Mouse (Mus musculus) erythroblast, embryonic 14.5 days (primary cell): Measurements from ENCODE around the gene Gm7534. TPM values are rescaled to one million over a fixed set of nuclear protein-coding genes. Genes with fewer than 3 reads are reported as not detected.
A peak's percentile ranks its signal among the peaks of the same experiment; 100 is the strongest.

Experiments used
- H3K27me3 ChIP-seq: 2 replicates; pipeline ENCODE4 v1.6.1; 2012; ENCODE audit warnings: inconsistent platforms; ENCODE audit not compliant: control insufficient read depth
- H3K36me3 ChIP-seq: 2 replicates; pipeline ENCODE4 v1.6.1; 2012; ENCODE audit warnings: mild to moderate bottlenecking, inconsistent platforms; ENCODE audit not compliant: control insufficient read depth
- H3K4me1 ChIP-seq: 2 replicates; pipeline ENCODE4 v1.6.1; 2012; ENCODE audit warnings: inconsistent platforms; ENCODE audit not compliant: control insufficient read depth
- H3K4me3 ChIP-seq: replicated peaks from 2 replicates; pipeline ENCODE3; 2012; ENCODE audit warnings: moderate library complexity, mild to moderate bottlenecking, inconsistent platforms
- H3K9me3 ChIP-seq: 2 replicates; pipeline ENCODE4 v1.6.1; 2012; ENCODE audit warnings: low read length, inconsistent platforms, mixed read lengths; ENCODE audit not compliant: control insufficient read depth
- GATA1 ChIP-seq: IDR thresholded peaks from 2 replicates; pipeline ENCODE4 v1.6.1; 2012; ENCODE audit warnings: low read length, inconsistent platforms, mixed read lengths
- TAL1 ChIP-seq: IDR thresholded peaks from 3 replicates; pipeline ENCODE4 v1.6.1; 2012; ENCODE audit warnings: low read length, inconsistent platforms, mixed read lengths
- polyA plus RNA-seq: library from polyadenylated mRNA; stranded (reverse); fragments of >175 nt; gene quantifications from 2 replicates; pipeline ENCODE4 v1.2.3, GENCODE M21; 2012

Gm7534 gene
- polyA plus RNA-seq: not detected in 2 replicates

- H3K36me3 ChIP-seq: no peaks in the 10 kb centered on the region
- no peaks in the 10 kb centered on the region for H3K4me1 ChIP-seq
- no peaks in the 10 kb centered on the region for H3K27me3 ChIP-seq
- H3K4me3 ChIP-seq: no peak within 1 kb of the TSS
- no peaks in the 10 kb centered on the region for H3K9me3 ChIP-seq
- no peak for TF ChIP-seq GATA1
- TF ChIP-seq TAL1: no peak
These were observed at the start of gene Gm7534 for GRCm38 (mm10) chr4:134202904-134203303. TSS of gene Gm7534 (minus strand) at chr4:134203004.

GRCm38 (mm10) chr4:134252131-134252910, 49.5 kb upstream of the Gm7534 start:
- Histone ChIP-seq H3K4me1 (peaks cover 25% of the 10 kb centered on the region), H3K27me3 (peaks cover 88% of the 10 kb centered on the region), H3K36me3 (no peaks in the 10 kb centered on the region), H3K4me3 (no peak overlapping the region), H3K9me3 (peaks cover 3% of the 10 kb centered on the region; the same call in 1 of the 2 replicates)
- TF ChIP-seq TAL1 (no peak), GATA1 (no peak)

- H3K4me1 ChIP-seq: peaks cover 25% of the 10 kb centered on the region
- peaks cover 97% of the 10 kb centered on the region for H3K27me3 ChIP-seq
- TF ChIP-seq GATA1: no peak
- TF ChIP-seq TAL1: no peak
- no peak overlapping the region for H3K4me3 ChIP-seq
- H3K36me3 ChIP-seq: no peaks in the 10 kb centered on the region
- H3K9me3 ChIP-seq: peaks cover 3% of the 10 kb centered on the region; the same call in 1 of the 2 replicates
These were observed 48.7 kb upstream of the Gm7534 start for GRCm38 (mm10) chr4:134251241-134252130.

GRCm38 (mm10) chr4:134250930-134251240, 48.1 kb upstream of the Gm7534 start:
- H3K4me3 ChIP-seq: no peak overlapping the region
- peaks cover 3% of the 10 kb centered on the region; the same call in 1 of the 2 replicates for H3K9me3 ChIP-seq
- peaks cover 96% of the 10 kb centered on the region for H3K27me3 ChIP-seq
- H3K36me3 ChIP-seq: no peaks in the 10 kb centered on the region
- peaks cover 26% of the 10 kb centered on the region for H3K4me1 ChIP-seq
- no peak for TF ChIP-seq TAL1
- no peak for TF ChIP-seq GATA1

GRCm38 (mm10) chr4:134250116-134250929, 47.5 kb upstream of the Gm7534 start:
- H3K36me3 ChIP-seq: no peaks in the 10 kb centered on the region
- H3K4me1 ChIP-seq: peaks cover 32% of the 10 kb centered on the region
- H3K27me3 ChIP-seq: peaks cover 93% of the 10 kb centered on the region
- H3K4me3 ChIP-seq: no peak overlapping the region
- TF ChIP-seq TAL1 (no peak), GATA1 (no peak)
- peaks cover 3% of the 10 kb centered on the region; the same call in 1 of the 2 replicates for H3K9me3 ChIP-seq

- Histone ChIP-seq H3K36me3 (no peaks in the 10 kb centered on the region), H3K9me3 (peaks cover 3% of the 10 kb centered on the region; the same call in 1 of the 2 replicates), H3K27me3 (peaks cover 87% of the 10 kb centered on the region), H3K4me1 (peaks cover 38% of the 10 kb centered on the region), H3K4me3 (no peak overlapping the region)
- TF ChIP-seq GATA1 (no peak), TAL1 (no peak)
These were observed 46.8 kb upstream of the Gm7534 start for GRCm38 (mm10) chr4:134249651-134250050.

- Histone ChIP-seq H3K4me3 (peak within 1 kb of the TSS; percentile 83), H3K4me1 (peaks cover 42% of the 10 kb centered on the region), H3K9me3 (peaks cover 3% of the 10 kb centered on the region; the same call in 1 of the 2 replicates), H3K27me3 (peaks cover 58% of the 10 kb centered on the region), H3K36me3 (peaks cover 7% of the 10 kb centered on the region)
- no peak for TF ChIP-seq TAL1
- no peak for TF ChIP-seq GATA1
These were observed 44.0 kb upstream of the Gm7534 start, which contains the start of gene Gm30191 for GRCm38 (mm10) chr4:134246719-134247258. TSS of gene Gm30191 (plus strand) at chr4:134246935.

- Histone ChIP-seq H3K9me3 (peaks cover 3% of the 10 kb centered on the region; the same call in 1 of the 2 replicates), H3K36me3 (peaks cover 7% of the 10 kb centered on the region), H3K4me1 (peaks cover 37% of the 10 kb centered on the region), H3K4me3 (no peak overlapping the region), H3K27me3 (peaks cover 53% of the 10 kb centered on the region)
- TF ChIP-seq GATA1 (no peak), TAL1 (no peak)
These were observed 43.5 kb upstream of the Gm7534 start for GRCm38 (mm10) chr4:134246256-134246655.
